Mouse (Mus musculus) frontal cortex, postnatal 10 days (tissue): ENCODE results near the gene Maml3.

ENCODE experiments used
- DNase-seq, 2 experiments: peaks; one replicate each; pipeline ENCODE4 v3.0.0; 2022; ENCODE audit warnings: low spot score in 2 of 2, mixed read lengths in 1 of 2

Gene Maml3

DNA sequence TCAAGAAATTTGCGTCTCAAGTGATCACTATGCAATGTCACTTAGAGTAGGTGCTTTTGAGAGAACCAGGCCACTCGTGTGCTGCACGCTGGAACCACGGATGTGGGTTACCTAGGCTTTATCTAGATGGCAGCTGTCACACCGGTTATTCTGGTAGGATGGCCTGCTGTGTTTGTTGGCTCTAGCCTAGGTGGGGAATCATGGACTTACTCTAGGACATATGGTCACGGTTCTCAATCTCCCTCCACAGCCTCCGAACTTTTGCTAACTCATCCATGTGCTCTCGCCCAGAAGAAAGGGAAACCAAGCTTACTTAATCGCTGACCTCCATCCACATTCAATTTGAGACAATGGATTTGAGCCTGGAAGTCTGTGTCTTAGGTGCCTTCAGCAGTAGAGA is 280.4 kb downstream of the Maml3 start:
- no peak for DNase-seq

DNA sequence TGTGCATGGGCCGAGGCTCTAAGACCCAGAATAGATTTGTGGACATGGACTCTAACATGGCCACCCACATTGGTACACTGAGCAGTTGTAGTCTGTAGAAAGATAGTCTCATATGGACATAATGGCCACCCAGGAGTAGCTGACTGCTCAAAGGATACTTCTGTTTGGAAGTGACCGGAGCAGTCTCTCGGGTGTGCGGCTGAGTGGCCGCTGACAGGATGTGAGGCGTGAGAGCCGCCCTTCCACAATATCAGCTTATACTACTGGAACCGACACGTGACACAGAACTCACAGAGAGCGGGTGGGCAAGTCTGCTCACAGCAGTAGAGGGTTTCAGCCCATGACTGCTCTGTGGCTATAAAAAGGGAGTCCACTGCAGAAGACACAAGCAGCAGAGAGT is 283.3 kb downstream of the Maml3 start:
- no peak for DNase-seq

DNA sequence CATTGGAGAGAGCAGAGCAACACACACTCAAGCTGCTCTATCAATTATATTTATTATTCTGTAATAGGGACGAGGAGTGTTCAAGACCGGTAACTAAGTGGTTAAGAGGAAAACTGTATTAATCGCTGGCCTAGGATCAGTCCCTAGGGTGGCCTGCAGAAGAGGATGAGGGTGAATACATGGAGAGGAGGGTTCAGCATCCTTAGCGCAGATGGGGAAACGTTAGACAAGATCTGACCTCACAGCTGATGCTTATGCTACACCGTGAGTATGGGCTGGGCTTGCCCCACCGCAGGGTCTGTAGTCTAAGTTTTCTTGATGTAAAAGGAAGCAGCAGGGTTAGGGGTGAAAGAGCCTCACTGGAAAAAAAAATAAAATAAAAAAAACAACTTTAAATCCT is 285.8 kb downstream of the Maml3 start:
- DNase-seq: no peak

- DNase-seq: no peak
Observed at GRCm38 (mm10) chr3:51817919-51818318, 287.0 kb downstream of the Maml3 start.

DNA sequence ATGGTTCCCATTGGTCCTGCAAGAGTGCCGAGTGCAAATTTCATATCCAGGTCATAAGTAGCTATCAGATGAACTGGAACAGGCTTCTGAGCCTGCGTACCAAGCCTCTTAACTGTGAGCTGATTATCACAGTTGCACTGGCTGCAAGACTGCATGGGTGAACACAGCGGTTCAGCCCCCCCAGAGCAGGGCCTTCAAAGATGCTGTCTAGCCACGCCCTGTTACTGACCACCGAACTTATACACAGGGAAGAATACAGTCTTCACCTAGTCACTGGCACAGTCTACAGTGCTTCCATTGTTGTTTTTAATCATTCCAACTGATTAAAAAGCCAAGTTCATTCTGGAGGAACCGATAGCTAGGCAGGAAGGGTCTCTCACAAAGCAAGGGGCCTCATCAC is 287.5 kb downstream of the Maml3 start:
- DNase-seq: no peak

DNA sequence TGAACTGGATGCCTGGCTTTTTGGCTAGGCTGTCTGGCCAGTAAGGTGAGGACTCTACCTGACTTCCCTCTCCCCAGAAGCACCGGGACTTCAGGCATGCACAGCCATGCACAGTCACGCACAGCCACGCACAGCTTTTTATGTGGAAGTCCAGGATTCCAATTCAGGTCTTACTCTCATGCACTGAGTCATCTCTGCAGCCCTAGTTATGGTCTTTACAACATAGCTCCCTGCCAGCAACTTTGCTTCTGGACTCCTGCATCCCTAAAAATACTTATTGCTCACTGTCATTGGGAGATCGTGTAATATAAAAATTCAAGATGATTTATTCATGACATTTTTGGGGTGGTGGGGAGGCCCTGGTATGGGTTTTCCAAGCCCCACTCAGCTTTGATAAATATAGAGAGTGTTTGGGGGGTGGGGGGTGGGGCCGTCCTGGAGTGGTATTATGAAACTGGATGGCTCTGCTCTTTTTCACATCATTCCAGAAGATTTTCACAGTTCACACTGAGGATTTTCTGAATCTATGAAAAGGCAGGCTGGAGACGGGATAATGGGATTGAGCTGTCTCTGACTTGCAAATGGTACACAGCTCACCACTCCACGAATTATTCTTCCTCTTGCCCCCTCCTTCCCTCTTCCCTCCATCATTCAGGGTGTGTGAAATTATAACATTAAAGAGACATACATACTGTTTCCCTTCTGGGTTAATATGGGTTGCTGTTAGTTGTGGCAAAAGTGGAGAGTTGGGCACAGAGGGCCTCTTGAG is 288.2 kb downstream of the Maml3 start:
- DNase-seq: no peak

GRCm38 (mm10) chr3:51814073-51814472 is 290.8 kb downstream of the Maml3 start:
- DNase-seq: no peak

DNA sequence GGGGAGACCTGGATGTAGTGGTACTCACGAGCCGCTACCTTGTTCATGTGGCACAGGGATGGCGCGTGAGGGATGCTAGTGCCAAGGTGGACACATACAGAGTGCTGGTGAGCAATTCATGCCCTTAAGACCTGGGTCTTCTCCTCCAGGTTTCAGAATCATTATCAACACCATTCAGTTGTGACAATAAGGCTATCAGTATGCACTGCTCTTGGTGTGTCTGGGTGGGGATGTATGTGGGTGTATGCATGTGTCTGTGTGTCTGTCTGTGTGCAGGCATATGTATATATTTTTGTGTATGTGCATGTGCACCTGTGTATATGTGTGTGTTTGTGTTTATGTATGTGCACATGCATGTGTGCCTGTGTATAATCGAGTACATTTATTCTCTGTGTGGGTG is 291.7 kb downstream of the Maml3 start:
- DNase-seq: no peak

DNA sequence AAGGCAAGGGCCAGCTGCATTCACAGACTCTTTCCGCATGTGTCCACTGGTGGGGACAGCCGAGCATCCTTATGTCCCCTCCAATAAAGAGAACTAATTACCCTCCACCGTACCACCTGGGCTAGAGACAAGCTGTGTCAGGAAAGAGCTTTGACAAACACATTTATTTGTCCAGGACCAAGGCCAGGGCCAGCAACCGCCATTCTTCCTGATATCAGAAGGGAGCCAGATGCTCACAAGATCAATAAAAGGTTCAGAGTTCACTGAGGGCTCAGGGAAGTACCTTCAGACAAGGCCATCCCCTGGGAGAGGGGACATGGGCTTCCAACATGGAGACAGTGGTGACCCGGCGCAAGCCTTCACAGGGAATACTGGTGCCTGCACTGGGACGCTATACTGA is 294.1 kb downstream of the Maml3 start:
- DNase-seq: no peak

DNA sequence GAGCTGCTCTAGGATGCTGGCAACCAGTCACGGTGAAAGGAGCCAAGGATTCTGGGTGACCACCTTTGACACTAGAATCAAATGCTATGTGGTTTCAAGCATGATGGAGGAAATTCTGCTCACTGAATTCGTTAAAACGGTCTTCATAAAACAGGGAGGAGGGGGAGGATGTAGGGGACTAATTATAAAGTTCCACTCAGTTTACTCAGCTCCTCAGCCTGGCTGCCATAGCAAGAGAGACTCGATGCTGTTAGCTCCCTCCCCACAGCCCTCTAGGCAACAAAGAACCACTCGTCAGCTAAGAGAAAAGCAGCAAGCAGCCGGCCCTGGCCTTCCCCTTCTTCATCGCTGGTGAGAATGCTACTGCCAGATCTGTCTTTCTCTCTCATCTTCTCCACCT is 295.1 kb downstream of the Maml3 start:
- no peak for DNase-seq

DNA sequence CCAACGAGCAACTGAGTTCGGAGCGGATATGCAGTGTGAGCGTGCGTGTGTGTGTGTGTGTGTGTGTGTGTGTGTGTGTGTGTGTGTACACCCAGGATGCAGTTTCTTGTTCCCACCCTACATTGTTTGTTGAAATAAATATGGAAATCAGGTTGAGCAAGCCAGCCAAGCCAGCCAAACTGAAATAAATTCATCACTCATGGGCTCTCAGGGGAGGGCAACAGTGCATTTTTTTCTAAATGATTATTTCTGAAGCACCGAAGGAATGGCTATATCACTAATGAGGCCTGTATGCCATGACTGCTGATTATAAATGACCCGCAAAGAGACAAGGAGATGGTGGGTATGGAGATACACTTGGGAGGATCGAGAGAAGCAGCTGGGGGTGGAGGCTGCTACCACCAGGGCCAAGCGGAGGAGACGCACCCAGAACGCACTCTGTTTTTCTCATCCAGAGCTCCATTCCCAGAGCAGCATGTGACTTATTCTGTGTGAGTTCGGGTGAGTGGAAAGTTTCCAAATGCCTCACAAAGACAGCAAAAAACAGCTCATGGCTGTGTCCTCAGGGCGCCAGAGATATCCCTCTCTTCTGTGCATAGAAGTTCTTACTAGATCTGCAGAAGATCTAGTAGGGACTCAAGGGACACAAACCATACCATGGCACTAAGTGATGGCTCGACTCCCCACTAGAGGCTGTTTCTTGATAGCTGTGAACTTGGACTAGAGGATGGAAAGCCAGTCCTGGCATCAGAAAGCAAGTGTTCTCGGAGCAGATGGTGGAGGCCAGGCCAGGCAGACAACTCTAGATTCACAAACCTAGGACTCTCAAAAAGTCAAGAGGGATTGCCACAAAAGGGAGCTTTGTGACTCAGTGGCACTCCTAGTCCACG is 296.6 kb downstream of the Maml3 start:
- DNase-seq: no peak

DNA sequence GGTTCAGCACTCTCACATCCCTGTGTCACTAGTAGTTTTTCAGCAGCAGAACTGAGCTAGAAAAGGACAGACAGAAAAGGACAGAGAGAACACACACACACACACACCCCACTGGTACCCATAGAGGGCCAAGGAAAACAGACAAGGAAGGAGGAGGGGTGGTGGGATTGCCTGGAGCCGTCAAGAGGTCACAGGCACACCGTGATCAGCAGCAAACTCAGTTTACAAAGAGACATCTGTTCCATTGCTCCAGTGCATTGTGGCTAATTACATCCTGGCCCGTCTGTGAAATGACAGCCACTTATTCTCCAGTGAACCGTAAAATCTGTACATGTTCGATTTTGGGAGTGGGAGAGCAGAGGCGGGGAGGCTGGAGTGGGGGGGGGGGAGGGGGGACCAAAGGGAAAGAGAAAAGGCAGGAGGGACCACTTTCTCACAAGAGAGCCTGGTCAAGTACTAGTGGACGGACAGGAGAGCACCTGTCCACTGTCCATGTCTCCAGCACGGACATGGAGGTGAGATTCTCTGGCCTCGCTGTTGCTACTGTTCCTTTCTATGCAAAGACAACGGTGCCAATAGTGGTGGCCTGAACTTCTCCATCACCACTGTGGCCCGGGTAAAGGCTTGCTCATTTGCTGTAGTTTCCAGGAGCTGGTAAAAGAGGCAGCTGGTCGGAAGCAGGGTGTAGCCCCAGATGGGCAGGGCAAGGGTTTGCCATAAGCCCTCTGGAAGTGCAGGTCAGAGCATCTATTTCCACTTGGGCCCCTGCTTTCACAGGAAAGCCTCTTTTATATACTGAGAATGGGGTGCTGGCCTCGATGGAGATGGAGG is 299.2 kb downstream of the Maml3 start:
- no peak for DNase-seq

GRCm38 (mm10) chr3:51803903-51804302 is 301.0 kb downstream of the Maml3 start:
- DNase-seq: no peak

GRCm38 (mm10) chr3:51799650-51800049 is 305.2 kb downstream of the Maml3 start:
- DNase-seq: no peak

- DNase-seq: no peak
Observed at GRCm38 (mm10) chr3:51796838-51797237, 308.0 kb downstream of the Maml3 start.

DNA sequence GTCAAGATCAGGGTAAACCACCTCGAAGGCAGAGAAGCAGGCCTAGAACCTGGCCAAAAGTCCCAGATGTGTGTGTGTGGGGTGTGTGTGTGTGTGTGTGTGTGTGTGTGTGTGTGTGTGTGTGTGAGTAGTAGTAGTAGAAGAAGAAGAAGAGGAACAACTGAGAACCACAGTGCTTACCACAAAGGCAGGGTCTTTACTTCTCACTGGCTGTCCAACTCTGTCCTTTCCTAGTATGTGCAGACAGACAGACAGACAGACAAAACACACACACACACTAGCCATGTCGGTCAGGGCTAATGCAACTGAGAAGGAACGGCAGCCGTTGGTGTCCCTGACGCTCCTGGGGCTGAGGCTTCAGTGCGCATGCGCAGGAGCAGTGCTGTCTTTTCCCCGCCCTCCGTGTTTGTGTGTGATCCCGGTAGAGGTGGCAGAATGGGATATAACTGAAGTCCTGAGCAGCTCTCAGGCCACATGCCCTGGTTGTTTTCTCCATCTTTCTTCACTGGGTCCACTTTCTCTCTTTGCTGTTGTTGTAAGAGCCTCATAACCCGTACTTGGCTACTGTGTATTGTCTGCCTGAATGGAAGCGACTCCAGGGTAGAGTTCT is 308.6 kb downstream of the Maml3 start:
- DNase-seq: peak in 1 of 2 experiments; percentile 29

DNA sequence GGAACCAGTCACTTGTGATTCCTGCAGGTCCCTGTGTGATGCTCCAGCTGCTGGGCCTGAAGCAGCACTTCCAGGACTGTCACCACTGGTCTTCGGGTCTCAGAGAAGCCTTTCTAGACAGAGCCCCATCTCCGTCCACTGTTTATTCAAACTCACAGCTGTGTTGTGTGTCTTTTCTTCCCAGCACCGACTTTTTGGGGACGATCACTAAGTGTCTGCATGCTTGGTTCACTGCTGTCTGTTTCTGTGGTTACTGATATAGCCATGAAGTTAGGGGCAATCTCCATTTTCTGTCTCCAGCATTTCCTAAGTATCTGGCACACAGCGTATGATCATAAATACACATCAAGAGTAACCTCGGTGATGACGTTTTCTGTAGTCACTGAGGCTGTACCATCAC is 313.3 kb downstream of the Maml3 start:
- no peak for DNase-seq

- no peak for DNase-seq
Observed at GRCm38 (mm10) chr3:51789389-51789904, 315.4 kb downstream of the Maml3 start.

DNA sequence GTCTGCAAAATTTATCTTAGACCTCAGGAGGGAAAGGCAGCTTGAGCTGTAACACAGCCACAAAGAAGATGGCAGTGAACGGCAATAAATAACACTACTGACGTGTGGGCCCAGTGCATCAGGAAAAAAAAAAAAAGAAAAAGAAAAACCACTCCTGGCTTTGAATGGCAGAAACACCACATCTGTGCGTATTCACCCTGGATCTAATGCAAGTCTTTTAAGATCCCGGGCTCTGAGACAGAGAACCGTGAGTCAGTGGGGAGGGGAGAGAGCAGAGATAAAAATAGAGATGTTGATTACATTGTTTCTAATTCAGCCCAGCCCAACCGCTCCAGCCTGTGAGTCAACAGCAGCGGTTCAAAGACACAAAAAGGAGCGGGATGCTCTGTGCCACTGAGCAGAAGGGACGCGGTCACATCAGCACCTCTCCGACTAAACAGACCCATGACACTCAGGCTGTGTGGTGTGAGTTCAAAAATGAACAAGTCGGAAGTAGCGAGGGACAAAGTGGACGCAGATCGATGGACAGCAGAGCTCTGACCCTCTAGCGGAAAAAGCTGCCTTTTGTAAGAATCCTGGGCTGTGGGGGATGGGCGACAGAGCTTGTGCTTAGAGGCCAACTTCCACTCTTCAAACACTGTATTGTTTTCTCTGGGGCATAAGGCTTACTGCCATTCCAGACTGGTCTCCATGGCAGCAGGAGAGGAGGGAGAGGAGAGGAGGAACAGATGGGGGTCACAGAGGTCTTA is 316.1 kb downstream of the Maml3 start:
- peak; percentile 42 to 57 for DNase-seq

- DNase-seq: no peak
Observed at GRCm38 (mm10) chr3:51787945-51788344, 316.9 kb downstream of the Maml3 start.

GRCm38 (mm10) chr3:51785796-51786195 is 319.1 kb downstream of the Maml3 start:
- DNase-seq: no peak
